Mouse (Mus musculus) stomach, embryonic 14.5 days (tissue): ENCODE results near the gene Tex50. TPM values are rescaled to one million over a fixed set of nuclear protein-coding genes. Genes with fewer than 3 reads are reported as not detected.
A peak's percentile ranks its signal among the peaks of the same experiment; 100 is the strongest.
"Not testable (repeated sequence)": the region's sequence is repeated elsewhere in the genome, so short reads cannot be mapped to it uniquely, and the experiment has no call there.

Source experiments
- ATAC-seq: fragments of 200-750 bp; cut with Nextera tagmentation; 2 replicates; pipeline ENCODE4 v1.8.0; 2017; ENCODE audit warnings: low read depth, moderate TSS enrichment; ENCODE audit not compliant: insufficient number of reproducible peaks, insufficient read depth, low FRiP score
- H3K27ac ChIP-seq: fragments of 300-500 bp; sonication (generic); 2 replicates; pipeline ENCODE4 v1.5.1; 2014; ENCODE audit warnings: mild to moderate bottlenecking, low read length, moderate library complexity, mixed read lengths
- H3K27me3 ChIP-seq: fragments of 300-500 bp; sonication (generic); 2 replicates; pipeline ENCODE4 v1.6.1; 2014; ENCODE audit warnings: low read length, control low read depth, mixed read lengths; ENCODE audit not compliant: control insufficient read depth, insufficient read depth
- H3K36me3 ChIP-seq: fragments of 300-500 bp; sonication (generic); 2 replicates; pipeline ENCODE4 v1.6.1; 2014; ENCODE audit warnings: mild to moderate bottlenecking, control low read depth, low read length, moderate library complexity, mixed read lengths; ENCODE audit not compliant: control insufficient read depth, insufficient read depth
- H3K4me1 ChIP-seq: fragments of 300-500 bp; sonication (generic); 2 replicates; pipeline ENCODE4 v1.6.1; 2014; ENCODE audit warnings: low read length, control low read depth, mixed read lengths; ENCODE audit not compliant: control insufficient read depth, insufficient read depth
- H3K4me2 ChIP-seq: fragments of 300-500 bp; sonication (generic); replicated peaks from 2 replicates; pipeline ENCODE4 v1.6.1; 2014; ENCODE audit warnings: low read depth, low read length, control low read depth
- H3K4me3 ChIP-seq: fragments of 300-500 bp; sonication (generic); 2 replicates; pipeline ENCODE4 v1.5.1; 2014; ENCODE audit warnings: low read depth, low read length, control low read depth
- H3K9ac ChIP-seq: fragments of 300-500 bp; sonication (generic); replicated peaks from 2 replicates; pipeline ENCODE4 v1.6.1; 2014; ENCODE audit warnings: low read depth, mild to moderate bottlenecking, control low read depth, low read length, moderate library complexity, mixed read lengths
- H3K9me3 ChIP-seq: fragments of 300-500 bp; sonication (generic); 2 replicates; pipeline ENCODE4 v1.6.1; 2016; ENCODE audit warnings: low read depth, low read length, control low read depth; ENCODE audit not compliant: control insufficient read depth
- WGBS: fragments of 180-500 bp; shearing (Covaris S2); extraction: QIAGEN DNeasy Blood & Tissue Kit; methylation state at CpG from one replicate; pipeline ENCODE4 v1.1.7; 2014; 5-methylcytosine and 5-hydroxymethylcytosine counted together
- polyA plus RNA-seq: library from polyadenylated mRNA; unstranded; fragments of >200 nt; fragmentation: Nextera tagmentation; extraction: Ambion mirVana; gene quantifications from 2 replicates; pipeline ENCODE4 v1.2.1, GENCODE M21; 2014

Tex50 gene
- not detected in 2 replicates for polyA plus RNA-seq

GRCm38 (mm10) chr1:161159214-161159613, at the start of gene Tex50:
Gene Tex50, minus strand, starts transcription at chr1:161159314.
- 82% methylated on average over 3 of the region's 3 CpGs for WGBS
- Histone ChIP-seq H3K27me3 (no peaks in the 10 kb centered on the region), H3K27ac (no peak within 1 kb of the TSS), H3K4me1 (no peaks in the 10 kb centered on the region), H3K4me2 (no peak within 1 kb of the TSS), H3K4me3 (no peak within 1 kb of the TSS), H3K9ac (no peak within 1 kb of the TSS), H3K36me3 (no peaks in the 10 kb centered on the region), H3K9me3 (no peaks in the 10 kb centered on the region)
- no peak for ATAC-seq

GRCm38 (mm10) chr1:161199856-161200255, 40.7 kb upstream of the Tex50 start:
- no peaks in the 10 kb centered on the region for H3K36me3 ChIP-seq
- no peak for ATAC-seq
- H3K27me3 ChIP-seq = no peaks in the 10 kb centered on the region
- no peak overlapping the region for H3K9ac ChIP-seq
- H3K4me2 ChIP-seq = no peak overlapping the region
- no peak overlapping the region for H3K4me3 ChIP-seq
- 72% methylated on average over 5 of the region's 5 CpGs for WGBS
- H3K27ac ChIP-seq = no peak overlapping the region
- no peaks in the 10 kb centered on the region for H3K4me1 ChIP-seq
- no peaks in the 10 kb centered on the region for H3K9me3 ChIP-seq

GRCm38 (mm10) chr1:161196364-161196763, 37.2 kb upstream of the Tex50 start:
- H3K27ac ChIP-seq = not testable (repeated sequence)
- 52% methylated on average over 11 of the region's 11 CpGs for WGBS

GRCm38 (mm10) chr1:161195541-161196351, 36.6 kb upstream of the Tex50 start:
- ATAC-seq = peak; percentile 92
- H3K4me3 ChIP-seq = peak overlapping the region; percentile 37

More at GRCm38 (mm10) chr1:161196364-161196763, 37.2 kb upstream of the Tex50 start:
- H3K4me2 ChIP-seq = peak overlapping the region; percentile 42
- not testable (repeated sequence) for H3K36me3 ChIP-seq, H3K9me3 ChIP-seq, H3K4me1 ChIP-seq, H3K27me3 ChIP-seq, H3K9ac ChIP-seq, ATAC-seq
- H3K4me3 ChIP-seq = peak overlapping the region; percentile 37; the same call in 1 of the 2 replicates

GRCm38 (mm10) chr1:161190253-161190910, 31.3 kb upstream of the Tex50 start:
- H3K4me3 ChIP-seq = no peak overlapping the region
- H3K36me3 ChIP-seq = no peaks in the 10 kb centered on the region
- no peaks in the 10 kb centered on the region for H3K27me3 ChIP-seq
- no peak overlapping the region for H3K27ac ChIP-seq
- H3K9ac ChIP-seq = no peak overlapping the region
- H3K4me1 ChIP-seq = no peaks in the 10 kb centered on the region
- no peak for ATAC-seq
- H3K9me3 ChIP-seq = no peaks in the 10 kb centered on the region
- WGBS = 66% methylated on average over 9 of the region's 9 CpGs
- no peak overlapping the region for H3K4me2 ChIP-seq

More at GRCm38 (mm10) chr1:161195541-161196351, 36.6 kb upstream of the Tex50 start:
- Histone ChIP-seq H3K4me1 (no peaks in the 10 kb centered on the region), H3K9me3 (no peaks in the 10 kb centered on the region), H3K27me3 (no peaks in the 10 kb centered on the region), H3K4me2 (peak overlapping the region; percentile 42), H3K9ac (0 out of 2 replicates have a peak overlapping the region, but pooled peaks have one; percentile 2), H3K36me3 (no peaks in the 10 kb centered on the region), H3K27ac (no peak overlapping the region)
- under 1% methylated on average over 16 of the region's 16 CpGs for WGBS

GRCm38 (mm10) chr1:161185431-161185830, 26.3 kb upstream of the Tex50 start:
- no peaks in the 10 kb centered on the region for H3K27me3 ChIP-seq
- no peak overlapping the region for H3K27ac ChIP-seq
- no peak overlapping the region for H3K4me3 ChIP-seq
- no peak for ATAC-seq
- H3K9ac ChIP-seq = no peak overlapping the region
- no peak overlapping the region for H3K4me2 ChIP-seq
- no peaks in the 10 kb centered on the region for H3K36me3 ChIP-seq
- no peaks in the 10 kb centered on the region for H3K9me3 ChIP-seq
- 84% methylated on average over 3 of the region's 3 CpGs for WGBS
- no peaks in the 10 kb centered on the region for H3K4me1 ChIP-seq

GRCm38 (mm10) chr1:161183677-161184076, 24.6 kb upstream of the Tex50 start:
- no peaks in the 10 kb centered on the region for H3K36me3 ChIP-seq
- H3K4me1 ChIP-seq = no peaks in the 10 kb centered on the region
- ATAC-seq = no peak
- 57% methylated on average over 9 of the region's 9 CpGs for WGBS
- no peak overlapping the region for H3K4me3 ChIP-seq
- H3K9ac ChIP-seq = no peak overlapping the region
- no peak overlapping the region for H3K4me2 ChIP-seq
- H3K27ac ChIP-seq = no peak overlapping the region
- H3K27me3 ChIP-seq = no peaks in the 10 kb centered on the region
- no peaks in the 10 kb centered on the region for H3K9me3 ChIP-seq

GRCm38 (mm10) chr1:161182386-161182785, 23.3 kb upstream of the Tex50 start:
- Histone ChIP-seq H3K4me3 (no peak overlapping the region), H3K4me2 (no peak overlapping the region), H3K4me1 (no peaks in the 10 kb centered on the region), H3K36me3 (no peaks in the 10 kb centered on the region), H3K9me3 (no peaks in the 10 kb centered on the region), H3K9ac (no peak overlapping the region), H3K27me3 (no peaks in the 10 kb centered on the region), H3K27ac (no peak overlapping the region)
- 78% methylated on average over 9 of the region's 9 CpGs for WGBS
- no peak for ATAC-seq
